Mouse (Mus musculus) lung, embryonic 16.5 days (tissue): Measurements from ENCODE around the gene Cacna2d3. TPM values are rescaled to one million over a fixed set of nuclear protein-coding genes. Genes with fewer than 3 reads are reported as not detected.

Experiments
- ATAC-seq: fragments of 200-750 bp; cut with Nextera tagmentation; 2 replicates; pipeline ENCODE4 v1.8.0; 2017; ENCODE audit warnings: low read depth, mild to moderate bottlenecking, moderate library complexity
- H3K27ac ChIP-seq: fragments of 300-500 bp; sonication (generic); 2 replicates; pipeline ENCODE4 v1.5.1; 2014; ENCODE audit warnings: mild to moderate bottlenecking, control low read depth, low read length
- H3K27me3 ChIP-seq: fragments of 300-500 bp; sonication (generic); 2 replicates; pipeline ENCODE4 v1.6.1; 2014; ENCODE audit warnings: low read depth, low read length, mixed read lengths; ENCODE audit not compliant: control insufficient read depth, insufficient read depth
- H3K36me3 ChIP-seq: fragments of 300-500 bp; sonication (generic); 2 replicates; pipeline ENCODE4 v1.6.1; 2014; ENCODE audit warnings: low read length; ENCODE audit not compliant: control insufficient read depth, insufficient read depth
- H3K4me1 ChIP-seq: fragments of 300-500 bp; sonication (generic); replicated peaks from 2 replicates; pipeline ENCODE4 v1.6.1; 2014; ENCODE audit warnings: low read length, mixed read lengths; ENCODE audit not compliant: control insufficient read depth, insufficient read depth
- H3K4me2 ChIP-seq: fragments of 300-500 bp; sonication (generic); 2 replicates; pipeline ENCODE4 v1.6.1; 2014; ENCODE audit warnings: low read depth, low read length, control low read depth
- H3K4me3 ChIP-seq: fragments of 300-500 bp; sonication (generic); 2 replicates; pipeline ENCODE4 v1.5.1; 2014; ENCODE audit warnings: mild to moderate bottlenecking, low read length, control low read depth
- H3K9ac ChIP-seq: fragments of 300-500 bp; sonication (generic); 2 replicates; pipeline ENCODE4 v1.6.1; 2014; ENCODE audit warnings: low read length, control low read depth
- H3K9me3 ChIP-seq: fragments of 300-500 bp; sonication (generic); 2 replicates; pipeline ENCODE4 v1.6.1; 2016; ENCODE audit warnings: low read length; ENCODE audit not compliant: control insufficient read depth
- WGBS: fragments of 180-500 bp; shearing (Covaris S2); extraction: QIAGEN DNeasy Blood & Tissue Kit; methylation state at CpG from one replicate; pipeline ENCODE4 v1.1.7; 2014; 5-methylcytosine and 5-hydroxymethylcytosine counted together
- polyA plus RNA-seq: library from polyadenylated mRNA; unstranded; fragments of >200 nt; fragmentation: Nextera tagmentation; extraction: Ambion mirVana; gene quantifications from 2 replicates; pipeline ENCODE4 v1.2.1, GENCODE M21; 2015

The Cacna2d3 gene
- polyA plus RNA-seq, 1 experiment from 2014 or later, result 0.98 TPM

GRCm38 (mm10) chr14:29391489-29391888 is 330.2 kb downstream of the Cacna2d3 start:
- H3K27ac ChIP-seq, result no peak overlapping the region
- no peak overlapping the region for H3K4me3 ChIP-seq
- H3K9me3 ChIP-seq, result no peaks in the 10 kb centered on the region
- 60% methylated on average over 2 of the region's 2 CpGs for WGBS
- no peak overlapping the region for H3K4me2 ChIP-seq
- H3K36me3 ChIP-seq, result no peaks in the 10 kb centered on the region
- peaks cover 7% of the 10 kb centered on the region; the same call in 1 of the 2 replicates for H3K4me1 ChIP-seq
- H3K9ac ChIP-seq, result no peak overlapping the region
- no peaks in the 10 kb centered on the region for H3K27me3 ChIP-seq
- no peak for ATAC-seq

- Histone ChIP-seq H3K27ac (no peak overlapping the region), H3K27me3 (no peaks in the 10 kb centered on the region), H3K4me2 (no peak overlapping the region), H3K9ac (no peak overlapping the region), H3K4me3 (no peak overlapping the region), H3K36me3 (no peaks in the 10 kb centered on the region), H3K4me1 (no peaks in the 10 kb centered on the region), H3K9me3 (no peaks in the 10 kb centered on the region)
- 60% methylated on average over 3 of the region's 3 CpGs for WGBS
- no peak for ATAC-seq
Measured at GRCm38 (mm10) chr14:29387761-29388160, 333.9 kb downstream of the Cacna2d3 start.

DNA sequence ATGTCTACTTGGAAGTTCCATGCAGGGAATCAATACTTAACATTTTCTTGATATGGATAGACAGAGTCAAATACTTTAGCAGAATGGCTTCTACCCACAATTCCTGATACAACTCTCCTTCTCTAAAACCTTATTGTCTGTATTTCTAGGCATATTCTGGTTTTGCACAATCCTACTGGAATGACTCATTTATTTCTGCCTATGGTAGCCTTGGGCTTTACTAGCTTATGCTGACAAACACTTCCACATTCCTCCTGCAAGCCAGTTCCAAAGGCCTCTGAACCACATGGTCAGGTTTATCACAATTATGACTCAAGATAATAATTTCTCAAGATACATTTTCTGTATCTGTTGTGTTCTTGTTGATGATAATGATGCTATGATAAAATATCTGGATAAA is 336.2 kb downstream of the Cacna2d3 start:
- Histone ChIP-seq H3K4me3 (no peak overlapping the region), H3K9me3 (no peaks in the 10 kb centered on the region), H3K27me3 (no peaks in the 10 kb centered on the region), H3K36me3 (no peaks in the 10 kb centered on the region), H3K4me1 (no peaks in the 10 kb centered on the region), H3K27ac (no peak overlapping the region), H3K4me2 (no peak overlapping the region), H3K9ac (no peak overlapping the region)
- no peak for ATAC-seq

- Histone ChIP-seq H3K9ac (no peak overlapping the region), H3K4me1 (no peaks in the 10 kb centered on the region), H3K27ac (no peak overlapping the region), H3K9me3 (no peaks in the 10 kb centered on the region), H3K4me2 (no peak overlapping the region), H3K27me3 (no peaks in the 10 kb centered on the region), H3K36me3 (no peaks in the 10 kb centered on the region), H3K4me3 (no peak overlapping the region)
- WGBS, result 79% methylated on average over 2 of the region's 2 CpGs
- ATAC-seq, result no peak
Measured at GRCm38 (mm10) chr14:29382786-29383185, 338.9 kb downstream of the Cacna2d3 start.

- Histone ChIP-seq H3K27me3 (no peaks in the 10 kb centered on the region), H3K9me3 (no peaks in the 10 kb centered on the region), H3K27ac (no peak overlapping the region), H3K4me1 (no peaks in the 10 kb centered on the region), H3K36me3 (no peaks in the 10 kb centered on the region), H3K9ac (no peak overlapping the region), H3K4me2 (no peak overlapping the region), H3K4me3 (no peak overlapping the region)
- no peak for ATAC-seq
- WGBS, result 72% methylated on average over 5 of the region's 5 CpGs
Measured at GRCm38 (mm10) chr14:29366911-29367310, 354.8 kb downstream of the Cacna2d3 start.

GRCm38 (mm10) chr14:29362448-29362847 is 359.2 kb downstream of the Cacna2d3 start:
- Histone ChIP-seq H3K4me2 (no peak overlapping the region), H3K36me3 (no peaks in the 10 kb centered on the region), H3K9ac (no peak overlapping the region), H3K4me1 (no peaks in the 10 kb centered on the region), H3K27ac (no peak overlapping the region), H3K27me3 (no peaks in the 10 kb centered on the region), H3K4me3 (no peak overlapping the region), H3K9me3 (no peaks in the 10 kb centered on the region)
- no peak for ATAC-seq
- WGBS, result 29% methylated on average over 3 of the region's 3 CpGs

DNA sequence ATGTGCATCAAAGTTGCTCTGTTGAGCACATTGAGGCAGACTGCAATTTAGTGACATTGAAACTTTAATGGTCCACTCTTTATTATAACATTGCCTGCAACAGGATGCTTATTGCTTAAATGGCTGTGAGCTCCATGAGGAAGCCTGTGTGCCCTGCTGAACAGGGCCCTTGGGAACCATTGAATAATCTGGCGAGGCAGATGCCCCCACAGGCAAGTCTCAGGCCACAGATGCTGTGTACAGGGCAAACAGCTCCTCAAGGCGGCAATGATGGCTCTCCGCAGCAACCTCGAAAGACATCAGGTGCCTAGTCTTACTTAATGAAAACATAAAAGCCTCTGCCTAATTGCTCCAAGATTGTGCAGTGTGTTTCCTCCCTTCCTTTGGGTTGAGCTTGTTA is 371.0 kb downstream of the Cacna2d3 start:
- Histone ChIP-seq H3K9ac (no peak overlapping the region), H3K36me3 (no peaks in the 10 kb centered on the region), H3K4me2 (no peak overlapping the region), H3K9me3 (no peaks in the 10 kb centered on the region), H3K27me3 (no peaks in the 10 kb centered on the region), H3K27ac (no peak overlapping the region), H3K4me1 (no peaks in the 10 kb centered on the region), H3K4me3 (no peak overlapping the region)
- ATAC-seq, result no peak
- WGBS, result 77% methylated on average over 4 of the region's 4 CpGs

DNA sequence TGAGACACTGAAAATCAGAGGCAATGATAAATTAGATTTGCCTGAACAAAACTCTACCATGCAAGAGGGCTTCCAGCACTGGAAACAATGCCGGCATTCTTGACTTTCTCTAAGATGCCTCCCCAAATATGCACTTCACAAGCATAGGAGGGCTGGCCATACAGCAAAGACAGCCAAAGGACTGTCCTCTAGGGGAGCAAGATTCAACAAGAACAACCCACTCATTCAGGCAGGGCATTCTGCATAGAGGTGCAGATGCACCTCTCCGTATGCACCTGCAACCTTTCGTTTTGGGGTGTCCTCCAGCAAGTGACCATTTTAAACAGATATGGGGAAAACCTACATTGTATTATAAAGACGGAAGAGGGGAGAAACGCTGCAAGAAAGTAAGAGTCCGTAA is 380.1 kb downstream of the Cacna2d3 start:
- Histone ChIP-seq H3K9ac (no peak overlapping the region), H3K36me3 (no peaks in the 10 kb centered on the region), H3K27ac (no peak overlapping the region), H3K27me3 (no peaks in the 10 kb centered on the region), H3K4me2 (no peak overlapping the region), H3K4me1 (no peaks in the 10 kb centered on the region), H3K4me3 (no peak overlapping the region), H3K9me3 (no peaks in the 10 kb centered on the region)
- no peak for ATAC-seq
- 88% methylated on average over 6 of the region's 6 CpGs for WGBS

DNA sequence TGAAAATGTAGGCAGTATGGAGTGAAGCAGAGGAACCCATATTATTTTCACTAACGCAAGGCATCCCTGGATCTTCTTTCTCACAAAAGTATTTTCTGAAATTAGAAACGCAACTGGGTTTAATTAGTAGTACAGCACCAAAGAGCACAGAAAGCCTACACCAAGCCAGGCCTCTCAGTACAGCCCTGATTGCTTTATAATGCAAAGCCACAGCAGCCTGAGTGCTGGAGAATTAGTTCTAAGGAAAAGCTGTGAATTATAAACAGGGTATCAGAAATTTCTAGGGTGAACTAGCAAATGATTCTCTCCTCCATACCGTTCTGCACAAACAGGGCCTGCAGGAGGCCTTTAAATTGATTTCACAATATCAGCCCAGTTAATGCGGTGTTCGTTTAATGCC is 380.9 kb downstream of the Cacna2d3 start:
- Histone ChIP-seq H3K9me3 (no peaks in the 10 kb centered on the region), H3K27ac (no peak overlapping the region), H3K4me3 (no peak overlapping the region), H3K4me2 (no peak overlapping the region), H3K9ac (no peak overlapping the region), H3K27me3 (no peaks in the 10 kb centered on the region), H3K4me1 (no peaks in the 10 kb centered on the region), H3K36me3 (no peaks in the 10 kb centered on the region)
- 77% methylated on average over 5 of the region's 5 CpGs for whole genome bisulfite sequencing
- ATAC-seq, result no peak

GRCm38 (mm10) chr14:29334897-29335296 is 386.8 kb downstream of the Cacna2d3 start:
- Histone ChIP-seq H3K4me3 (no peak overlapping the region), H3K9me3 (no peaks in the 10 kb centered on the region), H3K4me2 (no peak overlapping the region), H3K27me3 (no peaks in the 10 kb centered on the region), H3K36me3 (no peaks in the 10 kb centered on the region), H3K9ac (no peak overlapping the region), H3K27ac (no peak overlapping the region), H3K4me1 (no peaks in the 10 kb centered on the region)
- 74% methylated on average over 5 of the region's 5 CpGs for WGBS
- no peak for ATAC-seq
